Mouse (Mus musculus) forebrain, postnatal 0 days (tissue): ENCODE measurements around the gene Tekt1. TPM values are rescaled to one million over a fixed set of nuclear protein-coding genes. Genes with fewer than 3 reads are reported as not detected.

Experiments used
- ATAC-seq: fragments of 200-750 bp; cut with Nextera tagmentation; 2 replicates; pipeline ENCODE4 v1.8.0; 2017; ENCODE audit warnings: mild to moderate bottlenecking, moderate library complexity
- DNase-seq: peaks from one replicate; pipeline ENCODE4 v3.0.0-alpha.2; 2015
- H3K27ac ChIP-seq: fragments of 300-500 bp; sonication (generic); 2 replicates; pipeline ENCODE4 v1.5.1; 2014; ENCODE audit warnings: low read depth, mild to moderate bottlenecking, antibody characterized with exemption, low read length, moderate library complexity, mixed read lengths
- H3K27me3 ChIP-seq: fragments of 300-500 bp; sonication (generic); 2 replicates; pipeline ENCODE4 v1.6.1; 2014; ENCODE audit warnings: mild to moderate bottlenecking, low read length, mixed read lengths; ENCODE audit not compliant: insufficient read depth
- H3K36me3 ChIP-seq: fragments of 300-500 bp; sonication (generic); 2 replicates; pipeline ENCODE4 v1.6.1; 2014; ENCODE audit warnings: mild to moderate bottlenecking, moderate library complexity; ENCODE audit not compliant: insufficient read depth
- H3K4me1 ChIP-seq: fragments of 300-500 bp; sonication (generic); 2 replicates; pipeline ENCODE4 v1.6.1; 2014; ENCODE audit warnings: antibody characterized with exemption; ENCODE audit not compliant: insufficient read depth
- H3K4me2 ChIP-seq: fragments of 300-500 bp; sonication (generic); 2 replicates; pipeline ENCODE4 v1.6.1; 2014; ENCODE audit warnings: low read depth, mild to moderate bottlenecking, moderate library complexity
- H3K4me3 ChIP-seq: fragments of 300-500 bp; sonication (generic); 2 replicates; pipeline ENCODE4 v1.5.1; 2014; ENCODE audit warnings: low read depth, low read length, mixed read lengths
- H3K9ac ChIP-seq: fragments of 300-500 bp; sonication (generic); 2 replicates; pipeline ENCODE4 v1.6.1; 2014; ENCODE audit warnings: mild to moderate bottlenecking
- H3K9me3 ChIP-seq: fragments of 300-500 bp; sonication (generic); 2 replicates; pipeline ENCODE4 v1.6.1; 2016; ENCODE audit warnings: low read length
- CTCF ChIP-seq: sonication (generic); IDR thresholded peaks from 2 replicates; pipeline ENCODE4 v1.5.1; 2016; ENCODE audit warnings: antibody characterized with exemption, control low read depth, low read depth
- WGBS: fragments of 180-500 bp; shearing (Covaris S2); extraction: QIAGEN DNeasy Blood & Tissue Kit; methylation state at CpG from one replicate; pipeline ENCODE4 v1.1.7; 2014; 5-methylcytosine and 5-hydroxymethylcytosine counted together
- polyA plus RNA-seq: library from polyadenylated mRNA; unstranded; fragments of >200 nt; fragmentation: Nextera tagmentation; extraction: Ambion mirVana; gene quantifications from 2 replicates; pipeline ENCODE4 v1.2.1, GENCODE M21; 2015
- total RNA-seq: library from RNA; depleted of rRNA; stranded (reverse); fragments of >200 nt; gene quantifications from 2 replicates; pipeline ENCODE4 v1.2.3, GENCODE M21; 2014; rRNA removed

Gene Tekt1
- total RNA-seq, result 10.5 and 13.1 TPM in 2 replicates
- 8.6 and 12.4 TPM in 2 replicates for polyA plus RNA-seq

GRCm38 (mm10) chr11:72362347-72362741, at the start of gene Tekt1:
Gene Tekt1, minus strand, starts transcription at chr11:72362442.
- Histone ChIP-seq H3K4me2 (peak within 1 kb of the TSS; percentile 81), H3K36me3 (no peaks in the 10 kb centered on the region), H3K27ac (peak within 1 kb of the TSS; percentile 35; the same call in 1 of the 2 replicates), H3K4me3 (peak within 1 kb of the TSS; percentile 43), H3K9me3 (no peaks in the 10 kb centered on the region), H3K27me3 (no peaks in the 10 kb centered on the region), H3K4me1 (0 out of 2 replicates have a peak, but pooled peaks cover 4% of the 10 kb centered on the region), H3K9ac (peak within 1 kb of the TSS; percentile 52)
- ATAC-seq (no peak; the same call in 1 of the 2 replicates), DNase-seq (no peak)
- 22% methylated on average over 10 of the region's 10 CpGs for WGBS
- TF ChIP-seq CTCF, result no peak

GRCm38 (mm10) chr11:72411945-72412344, 49.7 kb upstream of the Tekt1 start:
- H3K4me2 ChIP-seq, result peak overlapping the region; percentile 85
- DNase-seq (no peak), ATAC-seq (no peak)
- TF ChIP-seq CTCF, result no peak
- 33% methylated on average over 9 of the region's 9 CpGs for WGBS
- H3K4me1 ChIP-seq, result no peaks in the 10 kb centered on the region
- no peaks in the 10 kb centered on the region for H3K9me3 ChIP-seq
- H3K27ac ChIP-seq, result no peak overlapping the region
- H3K36me3 ChIP-seq, result no peaks in the 10 kb centered on the region
- peak overlapping the region; percentile 45 for H3K4me3 ChIP-seq
- H3K9ac ChIP-seq, result peak overlapping the region; percentile 49
- H3K27me3 ChIP-seq, result no peaks in the 10 kb centered on the region

GRCm38 (mm10) chr11:72411093-72411921, 49.1 kb upstream of the Tekt1 start, which contains the start of gene Smtnl2:
Gene Smtnl2, minus strand, starts transcription at chr11:72411713.
- no peak; the same call in 1 of the 2 replicates for TF ChIP-seq CTCF
- Histone ChIP-seq H3K36me3 (no peaks in the 10 kb centered on the region), H3K4me1 (no peaks in the 10 kb centered on the region), H3K4me2 (peak within 1 kb of the TSS; percentile 85), H3K27ac (no peak within 1 kb of the TSS), H3K9me3 (no peaks in the 10 kb centered on the region), H3K9ac (peak within 1 kb of the TSS; percentile 49), H3K4me3 (peak within 1 kb of the TSS; percentile 45), H3K27me3 (no peaks in the 10 kb centered on the region)
- DNase-seq (peak; percentile 74), ATAC-seq (peak; percentile 86)
- 2% methylated on average over 84 of the region's 86 CpGs for WGBS

GRCm38 (mm10) chr11:72410521-72411092, 48.4 kb upstream of the Tekt1 start:
- TF ChIP-seq CTCF, result peak; percentile 42; the same call in 1 of the 2 replicates
- Histone ChIP-seq H3K9ac (peak overlapping the region; percentile 49), H3K4me2 (peak overlapping the region; percentile 85), H3K4me1 (no peaks in the 10 kb centered on the region), H3K36me3 (no peaks in the 10 kb centered on the region), H3K27ac (no peak overlapping the region), H3K9me3 (no peaks in the 10 kb centered on the region), H3K27me3 (no peaks in the 10 kb centered on the region), H3K4me3 (peak overlapping the region; percentile 45)
- DNase-seq (no peak), ATAC-seq (no peak)
- 3% methylated on average over 25 of the region's 25 CpGs for WGBS

- no peak overlapping the region for H3K27ac ChIP-seq
- H3K4me1 ChIP-seq, result no peaks in the 10 kb centered on the region
- no peak for TF ChIP-seq CTCF
- H3K4me2 ChIP-seq, result no peak overlapping the region
- H3K4me3 ChIP-seq, result no peak overlapping the region
- no peak for ATAC-seq
- no peaks in the 10 kb centered on the region for H3K9me3 ChIP-seq
- H3K36me3 ChIP-seq, result no peaks in the 10 kb centered on the region
- H3K27me3 ChIP-seq, result no peaks in the 10 kb centered on the region
- DNase-seq, result no peak
- WGBS, result 77% methylated on average over 12 of the region's 12 CpGs
- no peak overlapping the region for H3K9ac ChIP-seq
Observed at GRCm38 (mm10) chr11:72409649-72410385, 47.6 kb upstream of the Tekt1 start.

- H3K4me3 ChIP-seq, result no peak overlapping the region
- no peak overlapping the region for H3K27ac ChIP-seq
- H3K4me1 ChIP-seq, result no peaks in the 10 kb centered on the region
- no peak overlapping the region for H3K9ac ChIP-seq
- H3K36me3 ChIP-seq, result no peaks in the 10 kb centered on the region
- no peak for TF ChIP-seq CTCF
- no peaks in the 10 kb centered on the region for H3K9me3 ChIP-seq
- ATAC-seq (no peak), DNase-seq (no peak)
- no peaks in the 10 kb centered on the region for H3K27me3 ChIP-seq
- 73% methylated on average over 9 of the region's 9 CpGs for WGBS
- H3K4me2 ChIP-seq, result no peak overlapping the region
Observed at GRCm38 (mm10) chr11:72408451-72409170, 46.4 kb upstream of the Tekt1 start.
